Mouse (Mus musculus): Measurements from ENCODE around the gene Acot6. TPM values are rescaled to one million over a fixed set of nuclear protein-coding genes. Genes with fewer than 3 reads are reported as not detected.
A peak's percentile ranks its signal among the peaks of the same experiment; 100 is the strongest.

Acot6 gene
- polyA plus RNA-seq, 3 experiments from 2014 or later = 0.38 to 1.0 (median 0.47) TPM

DNA sequence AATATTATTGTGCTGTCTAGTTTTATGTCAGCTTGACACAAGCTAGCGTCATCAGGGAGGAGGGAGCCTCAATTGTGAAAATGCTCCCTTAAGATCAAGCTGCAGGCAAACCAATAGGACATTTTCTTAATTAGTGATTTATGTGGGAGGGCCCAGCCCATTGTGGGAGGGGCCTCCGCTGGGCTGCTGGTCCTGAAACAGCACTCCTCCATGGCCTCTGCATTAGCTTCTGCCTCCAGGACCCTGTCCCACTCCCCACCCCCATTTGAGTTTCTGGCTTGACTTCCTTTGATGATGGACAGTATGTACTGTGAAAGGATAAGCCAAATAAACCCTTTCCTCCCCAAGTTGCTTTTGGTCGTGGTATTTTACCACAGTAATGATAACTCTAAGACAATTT is 6.6 kb downstream of the Acot6 start:
- no peak for ATAC-seq

DNA sequence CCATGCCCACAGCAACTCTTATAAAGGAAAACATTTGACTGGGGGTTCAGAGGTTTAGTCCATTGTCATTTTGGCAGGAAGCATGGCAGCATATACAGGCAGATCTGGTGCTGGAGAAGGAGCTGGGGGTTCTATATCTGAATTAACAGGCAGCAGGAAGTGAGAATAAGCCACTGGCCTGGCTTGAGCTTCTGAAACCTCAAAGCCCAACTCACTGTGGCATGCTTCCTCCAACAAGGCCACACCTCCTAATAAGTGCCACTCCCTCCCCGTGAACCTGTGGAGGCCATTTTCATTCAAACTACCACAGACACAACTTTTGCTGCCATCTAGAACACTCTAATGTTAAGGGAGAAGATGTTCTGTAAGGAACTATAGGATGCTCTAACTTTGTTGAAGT is 7.2 kb downstream of the Acot6 start:
- no peak for ATAC-seq

DNA sequence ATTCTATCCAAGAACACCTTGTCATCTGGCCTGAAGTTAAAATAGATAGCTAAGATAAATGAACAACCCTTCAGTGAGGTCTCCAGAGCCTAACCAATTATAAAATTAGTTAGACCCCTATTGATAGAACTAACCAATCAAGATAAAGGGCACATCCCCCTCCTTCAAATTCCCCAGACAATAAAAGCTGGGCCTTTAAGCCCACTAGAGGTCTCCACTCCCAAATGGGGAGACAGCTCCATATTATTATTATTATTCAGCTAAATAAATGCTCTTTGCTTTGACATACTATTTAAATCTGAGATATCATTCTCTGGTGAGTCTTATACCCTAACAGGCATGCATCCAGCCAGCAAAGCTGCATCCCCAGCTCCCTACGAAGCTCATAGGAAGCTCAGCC is 9.5 kb downstream of the Acot6 start:
- ATAC-seq = no peak

DNA sequence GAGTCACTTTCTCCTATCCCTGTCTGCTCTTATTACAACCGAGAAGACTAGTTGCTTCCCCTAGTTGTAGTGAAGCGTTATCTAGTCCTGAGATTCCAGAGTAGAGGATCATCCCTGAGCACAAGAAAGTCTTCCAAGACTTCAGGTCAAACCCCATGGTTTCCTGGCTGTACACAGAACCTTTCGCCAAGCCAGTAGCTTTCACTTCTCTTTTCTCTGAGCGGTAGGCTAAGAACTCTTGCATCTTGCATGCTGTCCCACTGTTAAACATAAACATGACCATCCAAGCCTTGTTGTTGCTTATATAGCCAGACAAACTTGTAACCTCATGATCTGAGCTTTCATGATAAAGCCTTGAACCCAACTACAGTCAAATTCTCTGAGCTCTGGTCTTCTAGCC is 10.4 kb downstream of the Acot6 start:
- no peak for ATAC-seq

DNA sequence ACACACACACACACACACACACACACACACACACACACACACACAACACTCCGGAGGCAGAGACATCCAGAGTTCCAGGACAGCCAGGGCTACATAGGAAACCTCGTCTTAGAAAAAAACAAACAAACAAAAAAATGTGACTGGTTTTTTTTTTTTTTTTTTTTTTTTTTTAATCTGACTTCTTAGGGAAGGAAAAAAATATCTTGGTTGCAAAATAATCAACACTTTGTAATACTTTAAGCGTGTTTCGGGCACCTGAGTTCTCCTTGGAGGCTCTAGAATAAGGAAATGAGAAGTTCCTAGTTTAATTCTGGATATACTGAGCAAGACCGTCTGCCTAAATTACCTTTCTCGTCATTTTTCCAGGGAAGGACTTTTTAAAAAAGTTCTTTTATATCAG is 13.2 kb downstream of the Acot6 start:
- no peak for ATAC-seq

DNA sequence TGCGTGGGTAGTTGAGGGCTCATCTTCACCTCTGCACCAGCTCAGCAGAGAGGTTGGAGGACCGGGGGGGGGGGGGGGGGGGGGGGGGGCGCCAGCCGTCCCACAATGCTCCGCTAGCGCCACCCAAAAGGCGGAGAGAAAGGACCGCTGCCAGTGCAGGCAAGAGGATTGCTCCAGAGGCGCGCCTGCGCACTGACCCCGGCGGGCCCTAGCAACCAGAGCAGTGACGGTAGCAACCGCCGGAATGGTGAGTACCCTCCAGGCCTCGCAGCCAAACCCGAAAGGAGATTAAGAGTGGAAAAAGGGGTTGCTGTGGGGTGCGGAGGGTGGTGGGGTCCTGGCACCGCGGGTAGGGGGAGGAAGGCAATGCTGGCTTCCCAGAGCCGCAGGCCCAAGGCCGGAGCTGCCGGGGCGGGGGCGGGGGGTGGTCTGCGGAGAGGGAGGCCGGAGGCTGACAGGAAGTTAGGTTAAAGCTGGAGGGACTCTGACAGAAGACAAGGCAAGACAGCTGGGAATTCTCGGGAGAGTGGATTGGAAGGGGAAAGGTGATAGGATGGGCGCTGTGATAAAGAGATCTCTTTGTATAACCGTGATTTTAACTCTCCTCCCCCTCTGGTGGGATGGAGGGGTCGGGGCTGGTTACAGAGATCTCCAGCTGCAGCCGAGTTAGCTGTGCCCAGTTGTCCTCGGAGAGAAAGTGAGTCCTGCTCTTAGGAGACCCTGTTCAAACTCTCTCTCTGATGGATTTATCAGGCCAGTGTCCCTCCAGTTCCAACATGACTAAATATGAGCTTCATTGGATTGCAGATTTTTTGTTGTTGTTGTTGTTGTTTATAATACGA is 13.9 kb downstream of the Acot6 start, which contains the start of gene Dnal1:
Dnal1 (plus strand) TSS at position 214 of the 842 bp plus-strand sequence.
- ATAC-seq = peak; percentile 94

DNA sequence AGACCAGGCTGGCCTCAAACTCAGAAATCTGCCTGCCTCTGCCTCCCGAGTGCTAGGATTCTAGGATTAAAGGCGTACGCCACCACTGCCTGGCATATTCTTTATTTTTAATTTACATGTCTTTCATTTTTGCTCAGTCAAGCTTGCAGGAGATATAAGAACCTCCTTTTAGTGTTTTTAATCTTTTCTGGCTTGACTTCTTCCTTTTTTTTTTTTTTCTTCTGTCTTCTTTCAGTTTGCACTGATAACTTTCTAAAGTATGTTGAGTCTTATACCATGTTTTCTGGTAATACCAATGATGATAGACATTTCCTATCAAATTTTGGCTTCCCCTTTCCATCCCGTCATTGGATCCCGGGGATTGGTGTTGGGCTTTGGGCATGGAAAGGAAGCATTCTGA is 19.1 kb downstream of the Acot6 start:
- ATAC-seq = no peak

DNA sequence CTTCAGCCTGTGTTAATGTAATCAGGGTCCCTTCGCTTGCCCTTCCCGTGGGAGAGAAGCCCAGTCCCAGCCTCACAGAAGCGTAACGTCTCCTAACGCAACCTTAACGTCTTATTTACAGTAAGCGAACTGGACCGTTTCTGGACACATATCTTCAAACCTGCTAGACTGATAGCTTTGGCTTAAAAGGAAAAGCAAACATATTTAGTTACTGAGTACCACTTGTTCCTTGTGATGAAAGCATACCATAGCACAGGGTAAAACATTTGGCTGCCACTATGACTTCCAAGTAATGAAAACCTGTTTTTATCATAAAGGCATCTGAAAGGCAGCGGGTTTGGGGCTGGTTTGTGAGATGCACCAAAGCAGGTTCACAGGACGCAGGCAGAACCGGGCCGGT is 25.4 kb downstream of the Acot6 start:
- no peak for ATAC-seq

DNA sequence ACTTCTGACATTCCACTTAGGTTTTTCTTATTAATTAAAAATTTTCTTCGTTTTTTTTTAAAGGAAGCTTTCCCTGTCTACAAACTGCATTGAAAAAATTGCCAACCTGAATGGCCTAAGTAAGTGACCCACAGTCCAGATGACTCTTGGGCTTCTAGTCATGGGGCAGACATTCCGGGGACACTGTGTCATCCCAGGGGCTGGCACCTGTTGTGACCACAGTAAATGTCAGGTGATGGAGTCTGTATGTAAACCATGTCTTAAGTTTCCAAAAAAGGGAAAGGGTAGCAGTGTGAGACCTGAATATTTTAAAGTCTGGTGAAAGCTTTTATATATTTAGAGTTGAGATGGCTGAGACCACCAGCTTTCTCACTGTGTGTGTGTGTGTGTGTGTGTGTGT is 26.4 kb downstream of the Acot6 start:
- ATAC-seq = no peak

DNA sequence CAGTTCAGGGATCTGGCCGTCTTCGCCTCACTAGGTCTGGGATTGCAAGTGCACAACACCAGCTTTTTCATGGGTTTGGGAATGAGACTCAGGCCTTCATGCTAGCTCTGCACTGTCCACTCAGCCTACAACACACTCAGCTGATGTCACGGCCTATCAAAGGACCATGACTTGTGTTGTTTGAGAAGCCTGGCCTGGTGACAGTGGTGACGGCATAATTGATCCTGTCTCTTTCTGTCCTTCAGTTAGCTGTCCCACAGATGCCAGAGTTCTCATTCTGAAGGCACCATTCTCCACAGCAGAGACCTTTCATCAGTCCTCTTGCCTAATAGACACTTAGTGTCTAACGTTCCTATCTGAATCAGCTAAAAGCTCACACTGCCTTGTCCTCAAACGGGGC is 28.1 kb downstream of the Acot6 start:
- ATAC-seq = no peak

DNA sequence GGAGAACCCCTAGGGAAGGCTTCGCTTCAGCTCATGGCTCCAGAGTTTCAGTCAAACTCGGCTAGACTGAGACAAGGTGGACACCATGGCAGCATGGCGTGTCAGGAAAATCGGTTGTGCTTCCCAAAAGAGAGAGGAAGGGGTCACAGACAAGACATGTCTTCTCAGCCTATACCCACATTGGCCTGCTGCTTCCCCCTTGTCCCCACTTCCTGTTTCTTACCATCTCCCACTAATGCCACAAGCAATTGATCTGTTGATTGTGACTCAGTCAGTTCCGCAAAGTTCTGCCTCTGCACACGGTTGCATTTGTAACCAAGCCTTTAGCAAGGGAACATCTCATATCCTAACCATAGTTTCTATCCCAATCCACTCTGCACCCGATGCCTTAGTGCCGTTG is 29.5 kb downstream of the Acot6 start:
- ATAC-seq = no peak

DNA sequence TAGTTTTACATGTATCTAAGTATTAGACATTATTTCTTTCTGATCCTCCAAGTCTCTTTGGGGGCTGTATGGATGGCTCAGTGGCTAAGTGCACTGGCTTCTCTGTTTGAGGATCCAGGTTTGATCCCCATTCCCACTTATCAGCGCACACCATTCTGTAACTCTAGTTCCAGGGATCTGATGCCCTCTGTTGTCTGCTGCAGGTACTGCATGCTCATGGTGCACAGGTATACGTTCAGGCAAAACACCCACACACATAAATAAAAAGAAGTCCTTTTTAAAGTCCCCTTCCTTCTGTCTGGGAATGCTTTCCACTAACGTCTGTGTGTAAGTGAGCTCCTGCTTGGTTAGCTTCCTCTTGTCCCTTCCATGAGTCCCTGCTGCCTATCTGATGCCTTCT is 31.8 kb downstream of the Acot6 start:
- no peak for ATAC-seq

DNA sequence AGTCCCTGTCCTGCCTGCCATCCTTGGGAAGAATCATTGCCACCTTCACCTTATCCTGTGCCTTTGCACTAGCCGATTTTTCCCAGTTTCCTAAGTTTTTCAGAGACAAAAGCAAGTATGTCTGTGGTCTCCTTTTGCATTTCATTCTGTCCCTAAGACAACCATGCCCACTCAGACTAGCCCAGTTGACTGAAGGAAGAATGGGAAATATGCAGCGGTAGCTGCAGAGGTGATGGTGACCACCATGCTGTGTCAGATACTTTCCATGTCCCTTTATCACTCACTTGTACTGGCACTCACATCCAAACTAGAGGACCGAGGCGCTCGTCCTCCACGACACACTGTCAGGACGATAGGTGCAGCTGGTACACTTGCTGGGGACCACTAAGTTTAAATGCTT is 36.7 kb downstream of the Acot6 start:
- ATAC-seq = no peak

DNA sequence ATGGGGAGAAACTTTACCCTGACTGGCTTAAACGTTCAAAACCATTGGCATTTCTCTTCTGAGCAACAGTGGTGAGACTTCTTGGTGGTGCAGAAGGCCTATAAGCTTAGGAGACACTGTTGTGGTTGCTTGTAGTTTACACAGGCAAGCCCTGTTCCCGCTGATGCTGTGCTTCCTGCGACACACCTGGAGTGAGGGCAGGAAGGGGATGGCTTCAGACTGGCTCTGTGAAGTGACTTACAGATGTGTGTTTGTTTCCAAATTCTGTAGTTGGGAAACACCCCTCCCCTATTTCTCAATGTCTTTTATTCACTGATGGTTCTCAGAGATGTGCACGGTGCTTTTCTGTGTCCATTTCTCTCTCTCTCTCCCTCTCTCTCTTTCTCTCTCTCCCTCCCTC is 39.7 kb downstream of the Acot6 start:
- ATAC-seq = no peak

DNA sequence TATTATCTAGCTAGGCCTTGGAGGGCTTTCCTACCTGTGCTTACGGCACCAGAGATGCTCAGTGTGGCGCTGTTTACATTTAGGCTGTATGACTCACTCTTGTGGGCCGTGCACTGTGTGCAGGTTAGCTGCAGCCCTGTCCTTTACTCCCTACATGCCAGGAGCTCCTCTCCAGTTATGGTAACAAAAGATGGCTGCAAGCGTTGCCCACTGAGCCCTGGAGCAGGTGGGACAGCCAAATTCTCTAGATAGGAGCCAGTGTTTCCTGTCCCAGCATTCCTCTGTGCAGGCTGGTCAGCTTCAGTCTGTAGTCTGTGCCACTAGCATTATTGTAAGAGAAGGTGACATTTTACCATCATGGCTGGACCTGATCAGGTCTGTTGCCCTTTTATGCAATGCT is 40.8 kb downstream of the Acot6 start:
- ATAC-seq = no peak

DNA sequence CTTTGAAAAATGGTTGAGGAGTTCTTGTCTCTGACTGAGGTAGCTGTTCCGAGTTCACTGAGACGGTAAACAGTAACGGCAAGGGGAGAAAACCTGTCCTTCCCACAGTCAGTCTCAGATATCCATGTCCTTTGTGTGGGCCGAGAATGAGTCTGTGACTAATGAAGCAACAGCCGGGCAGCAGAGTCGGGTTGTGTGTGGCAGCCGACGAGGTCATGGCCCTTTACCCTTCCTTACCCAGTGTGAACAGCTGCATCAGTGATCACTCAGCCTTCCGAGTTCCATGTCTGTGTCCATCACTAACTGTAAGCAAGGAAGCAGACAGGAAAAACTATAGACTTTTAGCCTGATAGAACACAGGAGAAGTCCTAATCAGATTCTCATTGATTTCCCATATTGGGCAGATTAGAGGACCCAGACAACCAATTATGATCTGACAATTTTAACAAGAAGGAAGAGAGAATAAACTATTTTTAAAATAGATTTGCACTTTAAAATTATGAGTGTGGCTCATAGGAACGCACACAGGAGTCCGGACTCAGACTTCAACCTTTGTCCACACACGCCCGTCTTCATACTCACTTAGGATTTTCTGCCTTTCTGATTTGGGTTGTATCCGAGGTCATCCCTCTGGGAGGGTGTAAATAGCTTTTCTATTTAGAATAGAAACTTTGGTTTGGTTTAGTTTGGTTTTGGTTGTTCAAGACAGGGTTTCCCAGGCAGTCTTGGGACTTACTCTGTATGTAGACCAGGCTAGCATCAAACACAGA is 42.0 kb downstream of the Acot6 start:
- no peak for ATAC-seq

DNA sequence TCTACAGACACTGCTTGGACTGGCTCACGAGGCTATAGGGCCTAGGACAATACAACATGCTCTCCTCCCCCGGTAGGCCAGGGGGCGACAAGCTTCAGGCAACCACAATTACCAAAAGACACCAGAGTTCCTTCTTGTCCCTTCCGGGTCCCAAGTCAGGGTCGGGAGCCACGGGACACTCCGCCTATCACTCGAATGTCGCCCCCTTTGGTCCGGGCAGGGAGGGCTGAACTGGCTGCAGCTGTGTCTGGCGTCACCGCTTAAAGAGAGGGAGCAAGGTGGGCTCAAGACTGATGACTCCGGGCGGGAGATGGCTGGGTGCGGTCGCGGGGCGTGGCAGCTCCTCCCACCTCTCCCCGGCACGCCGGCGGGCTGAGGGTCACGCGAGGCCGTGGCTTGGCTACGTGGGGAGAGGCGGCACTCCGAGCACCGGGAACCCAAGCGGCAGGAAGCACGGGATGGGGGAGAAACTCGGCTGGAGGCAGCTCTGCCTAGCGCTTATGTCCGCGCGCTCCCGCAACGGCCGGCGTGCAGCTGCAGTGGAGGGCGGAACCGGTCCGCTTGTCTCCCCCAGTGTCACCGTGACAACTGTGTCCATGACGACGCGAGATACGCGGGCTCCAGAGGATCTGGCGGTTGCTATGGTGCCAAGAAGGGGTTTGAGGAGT is 47.6 kb downstream of the Acot6 start, which contains the start of gene Pnma1:
Pnma1 (minus strand) TSS at position 536 of the 668 bp plus-strand sequence.
- ATAC-seq = peak; percentile 63

DNA sequence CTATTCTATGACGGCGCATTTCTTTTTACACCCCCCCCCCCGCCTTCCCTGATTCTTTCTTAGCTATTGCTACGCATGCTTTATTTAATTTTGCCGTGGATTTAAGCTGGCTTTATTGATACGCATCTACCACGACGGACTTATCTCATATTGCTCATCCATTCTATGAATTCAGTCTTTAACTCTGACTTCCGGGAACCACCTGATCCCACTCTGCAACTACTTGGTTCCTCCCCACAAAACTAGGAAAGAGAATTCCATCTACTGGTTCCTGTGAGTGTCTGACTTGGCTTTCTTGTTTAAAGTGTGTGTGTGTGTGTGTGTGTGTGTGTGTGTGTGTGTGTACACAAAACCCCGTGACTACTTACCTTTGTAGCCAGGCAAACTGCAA is 48.2 kb downstream of the Acot6 start:
- ATAC-seq = no peak

DNA sequence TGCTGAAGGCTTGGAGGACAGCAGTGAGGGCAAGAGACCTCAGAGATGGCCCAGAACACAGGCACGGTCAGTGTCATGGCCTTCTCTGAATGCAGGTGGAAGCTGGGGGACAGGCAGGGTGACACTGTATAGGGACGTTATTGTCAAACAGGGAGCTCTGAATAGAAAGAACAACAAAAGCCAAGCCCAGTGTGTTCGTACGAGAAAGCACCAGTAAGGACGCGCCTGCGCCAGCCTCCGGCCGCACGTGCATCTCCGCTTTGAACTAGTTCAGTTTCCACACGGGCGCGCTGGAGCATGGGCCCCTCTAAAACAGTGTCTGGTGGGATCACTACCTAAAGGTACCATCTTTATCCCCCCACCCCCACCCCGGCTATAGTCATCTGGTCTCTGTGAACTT is 49.5 kb downstream of the Acot6 start:
- no peak for ATAC-seq

DNA sequence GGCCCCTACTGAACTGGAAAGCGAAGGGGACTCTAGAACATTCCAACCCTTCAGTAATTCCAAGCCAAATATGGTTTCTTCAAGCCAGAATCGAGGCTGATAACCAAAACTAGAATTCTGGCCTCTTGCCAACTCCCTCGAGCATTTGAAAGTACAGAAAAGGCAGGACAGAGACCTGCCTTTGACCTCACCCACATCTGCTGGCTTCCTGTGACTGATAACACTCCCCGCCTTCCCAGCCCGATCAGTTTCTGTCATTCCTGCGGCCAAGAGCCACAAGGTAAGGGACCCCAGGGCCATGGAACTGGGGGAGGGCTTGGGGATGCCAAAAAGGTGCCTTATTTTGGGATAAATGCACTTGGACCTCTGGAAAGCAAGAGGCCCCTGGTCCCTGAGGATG is 50.5 kb downstream of the Acot6 start:
- no peak for ATAC-seq

DNA sequence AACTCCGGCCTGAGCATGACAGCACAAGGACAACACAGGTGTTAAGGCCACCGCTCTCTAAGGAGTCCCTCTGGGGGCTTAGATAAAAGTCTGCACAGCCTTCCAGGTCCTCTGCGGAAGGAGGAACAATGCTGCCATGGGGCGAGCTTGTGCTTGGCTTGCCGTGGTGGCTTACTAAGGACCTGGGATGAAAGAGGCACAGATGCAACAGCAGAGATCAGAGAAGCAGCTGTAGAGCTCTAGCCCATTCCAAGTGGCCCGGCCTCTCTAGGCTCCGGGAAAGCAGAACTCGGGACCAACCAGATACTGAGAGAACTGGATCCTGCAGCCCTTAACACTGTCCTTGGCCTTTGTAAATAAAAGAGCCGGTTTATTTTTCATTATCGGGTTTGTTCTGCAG is 51.5 kb downstream of the Acot6 start:
- no peak for ATAC-seq

DNA sequence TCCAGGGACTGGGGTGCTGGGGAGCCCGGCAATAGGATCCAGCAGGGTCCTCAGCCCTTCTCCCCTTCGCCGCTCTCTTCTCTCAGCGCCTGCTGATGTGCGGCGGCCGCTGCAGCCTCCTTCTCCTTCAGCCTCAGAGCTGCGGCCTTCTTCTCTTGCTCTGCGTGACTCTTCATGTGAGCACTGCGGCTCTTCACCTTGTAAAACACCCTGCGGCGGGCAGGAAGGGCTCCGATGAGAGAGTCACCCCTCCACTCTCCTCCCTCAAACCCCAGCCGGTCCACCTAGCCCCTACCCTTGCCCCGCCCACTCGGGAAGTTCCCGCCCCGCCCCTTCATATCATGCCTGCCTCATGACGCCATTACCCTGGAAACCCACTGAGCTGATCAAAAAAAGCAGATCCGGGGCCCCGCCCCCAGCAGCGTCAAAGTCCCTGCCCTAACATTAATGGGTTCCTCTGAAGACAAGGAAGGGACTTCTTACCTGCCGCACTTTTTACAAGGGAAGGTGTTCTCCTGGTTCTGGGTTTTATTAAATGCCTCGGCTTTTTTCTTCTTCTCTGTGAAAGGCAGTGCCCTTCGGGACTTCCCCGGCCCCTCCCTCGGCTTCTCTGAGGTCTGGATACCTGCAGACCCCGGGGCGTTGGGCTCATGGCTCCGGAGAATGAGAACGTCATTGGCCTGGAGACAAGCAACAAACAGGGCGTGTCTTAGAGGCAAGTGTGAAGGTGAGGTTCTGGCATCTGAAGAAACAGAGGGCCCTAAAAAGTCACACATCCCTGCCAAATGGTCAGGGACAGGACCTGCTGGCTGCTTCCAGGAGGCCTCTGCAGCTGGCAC is 52.1 kb downstream of the Acot6 start:
- no peak for ATAC-seq

DNA sequence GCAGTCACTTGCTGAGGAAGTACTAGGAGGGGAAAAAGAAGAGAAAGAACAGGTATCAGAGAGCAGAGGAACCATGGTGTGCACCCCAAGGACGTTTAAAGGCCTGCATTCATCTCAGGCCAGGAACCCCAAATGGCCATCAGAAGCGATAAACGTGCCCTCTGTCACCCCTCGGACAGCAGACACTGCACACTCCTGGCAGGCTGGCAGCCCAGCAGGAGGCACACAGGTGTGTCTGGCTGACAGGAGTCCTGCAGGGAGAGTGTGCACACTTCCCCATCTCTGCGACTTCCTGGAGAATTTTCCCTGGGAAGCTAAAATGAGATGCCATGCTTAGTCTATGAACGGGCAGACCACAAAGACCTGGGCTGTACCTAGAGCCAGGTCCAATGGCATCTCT is 53.0 kb downstream of the Acot6 start:
- no peak for ATAC-seq

Data from inflammation-experienced regulatory T-cells, adult 6 months (primary cell).